Mouse (Mus musculus): ENCODE results near the gene C1qtnf7. TPM values are rescaled to one million over a fixed set of nuclear protein-coding genes. Genes with fewer than 3 reads are reported as not detected.

C1qtnf7 gene
- polyA plus RNA-seq, 1 experiment from 2014 or later, result 7.0 TPM

GRCm38 (mm10) chr5:43588791-43589439 lies 73.6 kb downstream of the C1qtnf7 start:
- H3K27ac ChIP-seq (replicated peaks in 1 of 2; ENCODE audit: control insufficient read depth in 1 of 2, insufficient read depth in 1 of 2, low read depth in 2 of 2, low read length in 2 of 2), result no peak overlapping the region
- no peak overlapping the region for H3K4me3 ChIP-seq (ENCODE audit: control insufficient read depth in 1 of 2, insufficient read depth in 1 of 2, low read depth in 1 of 2, low read length in 2 of 2)
- 73% methylated on average over 5 of the region's 5 CpGs for WGBS
- peaks cover 0 to 2% of the 10 kb centered on the region in 2 experiments; a peak in 1 of 4 replicates for H3K4me1 ChIP-seq (ENCODE audit: control insufficient read depth in 2 of 2, insufficient read depth in 2 of 2, low read length in 2 of 2)
- H3K36me3 ChIP-seq (ENCODE audit: control insufficient read depth, insufficient read depth, low read length), result no peaks in the 10 kb centered on the region
- H3K4me2 ChIP-seq (ENCODE audit: low read length), result no peak overlapping the region
- no peak overlapping the region for H3K9ac ChIP-seq (ENCODE audit: low read length)
- no peaks in the 10 kb centered on the region for H3K9me3 ChIP-seq (ENCODE audit: control insufficient read depth, low read length)
- H3K27me3 ChIP-seq (ENCODE audit: control insufficient read depth, insufficient read depth, low read length), result no peaks in the 10 kb centered on the region
- no peak for ATAC-seq (ENCODE audit: insufficient number of reproducible peaks, insufficient read depth, low FRiP score, low read depth)

GRCm38 (mm10) chr5:43589440-43589830 lies 74.1 kb downstream of the C1qtnf7 start:
- ATAC-seq (ENCODE audit: insufficient number of reproducible peaks, insufficient read depth, low FRiP score, low read depth), result no peak
- no peak overlapping the region for H3K27ac ChIP-seq (replicated peaks in 1 of 2; ENCODE audit: control insufficient read depth in 1 of 2, insufficient read depth in 1 of 2, low read depth in 2 of 2, low read length in 2 of 2)
- WGBS, result 56% methylated on average over 2 of the region's 2 CpGs

GRCm38 (mm10) chr5:43590311-43590731 lies 75.0 kb downstream of the C1qtnf7 start:
- no peak overlapping the region for H3K27ac ChIP-seq (replicated peaks in 1 of 2; ENCODE audit: control insufficient read depth in 1 of 2, insufficient read depth in 1 of 2, low read depth in 2 of 2, low read length in 2 of 2)
- no peak for ATAC-seq (ENCODE audit: insufficient number of reproducible peaks, insufficient read depth, low FRiP score, low read depth)
- H3K4me1 ChIP-seq (ENCODE audit: control insufficient read depth in 2 of 2, insufficient read depth in 2 of 2, low read length in 2 of 2), result no peaks in the 10 kb centered on the region
- H3K27me3 ChIP-seq (ENCODE audit: control insufficient read depth, insufficient read depth, low read length), result no peaks in the 10 kb centered on the region
- no peak overlapping the region for H3K9ac ChIP-seq (ENCODE audit: low read length)
- no peak overlapping the region for H3K4me3 ChIP-seq (ENCODE audit: control insufficient read depth in 1 of 2, insufficient read depth in 1 of 2, low read depth in 1 of 2, low read length in 2 of 2)
- 85% methylated on average over 2 of the region's 2 CpGs for WGBS
- no peaks in the 10 kb centered on the region for H3K9me3 ChIP-seq (ENCODE audit: control insufficient read depth, low read length)
- no peaks in the 10 kb centered on the region for H3K36me3 ChIP-seq (ENCODE audit: control insufficient read depth, insufficient read depth, low read length)
- no peak overlapping the region for H3K4me2 ChIP-seq (ENCODE audit: low read length)

More at GRCm38 (mm10) chr5:43589440-43589830, 74.1 kb downstream of the C1qtnf7 start:
- Histone ChIP-seq H3K4me1 (ENCODE audit: control insufficient read depth in 2 of 2, insufficient read depth in 2 of 2, low read length in 2 of 2) (peaks cover 0 to 2% of the 10 kb centered on the region in 2 experiments; a peak in 1 of 4 replicates), H3K27me3 (ENCODE audit: control insufficient read depth, insufficient read depth, low read length) (no peaks in the 10 kb centered on the region), H3K36me3 (ENCODE audit: control insufficient read depth, insufficient read depth, low read length) (no peaks in the 10 kb centered on the region), H3K9me3 (ENCODE audit: control insufficient read depth, low read length) (no peaks in the 10 kb centered on the region), H3K4me2 (ENCODE audit: low read length) (no peak overlapping the region), H3K4me3 (ENCODE audit: control insufficient read depth in 1 of 2, insufficient read depth in 1 of 2, low read depth in 1 of 2, low read length in 2 of 2) (no peak overlapping the region), H3K9ac (ENCODE audit: low read length) (no peak overlapping the region)

- H3K4me1 ChIP-seq (ENCODE audit: control insufficient read depth in 2 of 2, insufficient read depth in 2 of 2, low read length in 2 of 2), result no peaks in the 10 kb centered on the region
- H3K36me3 ChIP-seq (ENCODE audit: control insufficient read depth, insufficient read depth, low read length), result no peaks in the 10 kb centered on the region
- no peak overlapping the region for H3K27ac ChIP-seq (replicated peaks in 1 of 2; ENCODE audit: control insufficient read depth in 1 of 2, insufficient read depth in 1 of 2, low read depth in 2 of 2, low read length in 2 of 2)
- WGBS, result 75% methylated on average over 8 of the region's 8 CpGs
- H3K9me3 ChIP-seq (ENCODE audit: control insufficient read depth, low read length), result no peaks in the 10 kb centered on the region
- H3K27me3 ChIP-seq (ENCODE audit: control insufficient read depth, insufficient read depth, low read length), result no peaks in the 10 kb centered on the region
- ATAC-seq (ENCODE audit: insufficient number of reproducible peaks, insufficient read depth, low FRiP score, low read depth), result no peak
- no peak overlapping the region for H3K9ac ChIP-seq (ENCODE audit: low read length)
- H3K4me3 ChIP-seq (ENCODE audit: control insufficient read depth in 1 of 2, insufficient read depth in 1 of 2, low read depth in 1 of 2, low read length in 2 of 2), result no peak overlapping the region
- H3K4me2 ChIP-seq (ENCODE audit: low read length), result no peak overlapping the region
These were observed 86.3 kb downstream of the C1qtnf7 start for GRCm38 (mm10) chr5:43601601-43602000.

- no peak overlapping the region for H3K9ac ChIP-seq (ENCODE audit: low read length)
- H3K4me1 ChIP-seq (ENCODE audit: control insufficient read depth in 2 of 2, insufficient read depth in 2 of 2, low read length in 2 of 2), result no peaks in the 10 kb centered on the region
- no peak overlapping the region for H3K27ac ChIP-seq (replicated peaks in 1 of 2; ENCODE audit: control insufficient read depth in 1 of 2, insufficient read depth in 1 of 2, low read depth in 2 of 2, low read length in 2 of 2)
- H3K27me3 ChIP-seq (ENCODE audit: control insufficient read depth, insufficient read depth, low read length), result no peaks in the 10 kb centered on the region
- no peak overlapping the region for H3K4me2 ChIP-seq (ENCODE audit: low read length)
- H3K9me3 ChIP-seq (ENCODE audit: control insufficient read depth, low read length), result no peaks in the 10 kb centered on the region
- no peak overlapping the region for H3K4me3 ChIP-seq (ENCODE audit: control insufficient read depth in 1 of 2, insufficient read depth in 1 of 2, low read depth in 1 of 2, low read length in 2 of 2)
- 85% methylated on average over 3 of the region's 3 CpGs for WGBS
- no peaks in the 10 kb centered on the region for H3K36me3 ChIP-seq (ENCODE audit: control insufficient read depth, insufficient read depth, low read length)
- no peak for ATAC-seq (ENCODE audit: insufficient number of reproducible peaks, insufficient read depth, low FRiP score, low read depth)
These were observed 87.2 kb downstream of the C1qtnf7 start for GRCm38 (mm10) chr5:43602518-43602917.

- no peaks in the 10 kb centered on the region for H3K9me3 ChIP-seq (ENCODE audit: control insufficient read depth, low read length)
- H3K27me3 ChIP-seq (ENCODE audit: control insufficient read depth, insufficient read depth, low read length), result no peaks in the 10 kb centered on the region
- no peak overlapping the region for H3K4me2 ChIP-seq (ENCODE audit: low read length)
- H3K4me3 ChIP-seq (ENCODE audit: control insufficient read depth in 1 of 2, insufficient read depth in 1 of 2, low read depth in 1 of 2, low read length in 2 of 2), result no peak overlapping the region
- no peak overlapping the region for H3K9ac ChIP-seq (ENCODE audit: low read length)
- WGBS, result 78% methylated on average over 3 of the region's 3 CpGs
- no peaks in the 10 kb centered on the region for H3K36me3 ChIP-seq (ENCODE audit: control insufficient read depth, insufficient read depth, low read length)
- ATAC-seq (ENCODE audit: insufficient number of reproducible peaks, insufficient read depth, low FRiP score, low read depth), result no peak
- H3K4me1 ChIP-seq (ENCODE audit: control insufficient read depth in 2 of 2, insufficient read depth in 2 of 2, low read length in 2 of 2), result no peaks in the 10 kb centered on the region
- H3K27ac ChIP-seq (replicated peaks in 1 of 2; ENCODE audit: control insufficient read depth in 1 of 2, insufficient read depth in 1 of 2, low read depth in 2 of 2, low read length in 2 of 2), result no peak overlapping the region
These were observed 88.2 kb downstream of the C1qtnf7 start for GRCm38 (mm10) chr5:43603559-43603958.

GRCm38 (mm10) chr5:43608073-43608472 lies 92.7 kb downstream of the C1qtnf7 start:
- Histone ChIP-seq H3K27me3 (ENCODE audit: control insufficient read depth, insufficient read depth, low read length) (no peaks in the 10 kb centered on the region), H3K36me3 (ENCODE audit: control insufficient read depth, insufficient read depth, low read length) (no peaks in the 10 kb centered on the region), H3K4me1 (ENCODE audit: control insufficient read depth in 2 of 2, insufficient read depth in 2 of 2, low read length in 2 of 2) (peaks cover 0 to 5% of the 10 kb centered on the region in 2 experiments; a peak in 2 of 4 replicates), H3K9me3 (ENCODE audit: control insufficient read depth, low read length) (no peaks in the 10 kb centered on the region), H3K4me2 (ENCODE audit: low read length) (no peak overlapping the region), H3K9ac (ENCODE audit: low read length) (no peak overlapping the region), H3K4me3 (ENCODE audit: control insufficient read depth in 1 of 2, insufficient read depth in 1 of 2, low read depth in 1 of 2, low read length in 2 of 2) (no peak overlapping the region), H3K27ac (replicated peaks in 1 of 2; ENCODE audit: control insufficient read depth in 1 of 2, insufficient read depth in 1 of 2, low read depth in 2 of 2, low read length in 2 of 2) (no peak overlapping the region)
- WGBS, result 80% methylated on average over 3 of the region's 3 CpGs
- no peak for ATAC-seq (ENCODE audit: insufficient number of reproducible peaks, insufficient read depth, low FRiP score, low read depth)

GRCm38 (mm10) chr5:43609760-43610159 lies 94.4 kb downstream of the C1qtnf7 start:
- H3K4me2 ChIP-seq (ENCODE audit: low read length), result no peak overlapping the region
- H3K9me3 ChIP-seq (ENCODE audit: control insufficient read depth, low read length), result no peaks in the 10 kb centered on the region
- no peaks in the 10 kb centered on the region for H3K36me3 ChIP-seq (ENCODE audit: control insufficient read depth, insufficient read depth, low read length)
- H3K9ac ChIP-seq (ENCODE audit: low read length), result no peak overlapping the region
- H3K27ac ChIP-seq (replicated peaks in 1 of 2; ENCODE audit: control insufficient read depth in 1 of 2, insufficient read depth in 1 of 2, low read depth in 2 of 2, low read length in 2 of 2), result no peak overlapping the region
- WGBS, result 53% methylated on average over 1 of the region's 1 CpGs
- no peaks in the 10 kb centered on the region for H3K27me3 ChIP-seq (ENCODE audit: control insufficient read depth, insufficient read depth, low read length)
- no peak overlapping the region for H3K4me3 ChIP-seq (ENCODE audit: control insufficient read depth in 1 of 2, insufficient read depth in 1 of 2, low read depth in 1 of 2, low read length in 2 of 2)
- H3K4me1 ChIP-seq (ENCODE audit: control insufficient read depth in 2 of 2, insufficient read depth in 2 of 2, low read length in 2 of 2), result peaks cover 0 to 5% of the 10 kb centered on the region in 2 experiments; a peak in 2 of 4 replicates
- ATAC-seq (ENCODE audit: insufficient number of reproducible peaks, insufficient read depth, low FRiP score, low read depth), result no peak

Data from heart, embryonic 14.5 days (tissue).